Mouse (Mus musculus): ENCODE results near the gene Tmem59.
A peak's percentile ranks its signal among the peaks of the same experiment; 100 is the strongest.

The Tmem59 gene

GRCm38 (mm10) chr4:107178182-107178829, at the start of gene Tmem59:
Gene Tmem59 (plus strand): TSS chr4:107178399.
- DNase-seq = peak; percentile 98 to 99

GRCm38 (mm10) chr4:107129373-107129772, 48.8 kb upstream of the Tmem59 start:
- no peak for DNase-seq

DNA sequence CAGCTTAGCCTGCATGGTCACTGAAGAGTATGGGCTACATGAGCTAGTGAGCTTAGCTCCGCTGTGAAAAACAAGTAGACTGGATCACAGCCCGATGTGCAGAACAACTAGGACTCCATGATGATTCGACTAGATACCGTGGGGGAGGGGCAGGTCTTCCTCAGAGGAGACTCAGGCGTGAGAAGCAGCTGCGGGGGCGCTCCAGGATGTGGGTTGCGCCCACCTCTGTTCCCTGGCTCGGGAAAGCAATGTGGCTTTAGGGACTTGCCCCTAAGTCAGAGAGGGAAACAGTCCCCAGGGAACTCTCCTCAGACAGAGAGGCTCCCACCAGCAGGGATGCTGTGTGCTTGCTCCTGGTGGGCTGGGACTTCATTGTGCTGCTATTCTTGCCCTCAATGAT, 47.7 kb upstream of the Tmem59 start:
- DNase-seq = no peak

- DNase-seq = no peak
Observed at GRCm38 (mm10) chr4:107134891-107135290, 43.3 kb upstream of the Tmem59 start.

DNA sequence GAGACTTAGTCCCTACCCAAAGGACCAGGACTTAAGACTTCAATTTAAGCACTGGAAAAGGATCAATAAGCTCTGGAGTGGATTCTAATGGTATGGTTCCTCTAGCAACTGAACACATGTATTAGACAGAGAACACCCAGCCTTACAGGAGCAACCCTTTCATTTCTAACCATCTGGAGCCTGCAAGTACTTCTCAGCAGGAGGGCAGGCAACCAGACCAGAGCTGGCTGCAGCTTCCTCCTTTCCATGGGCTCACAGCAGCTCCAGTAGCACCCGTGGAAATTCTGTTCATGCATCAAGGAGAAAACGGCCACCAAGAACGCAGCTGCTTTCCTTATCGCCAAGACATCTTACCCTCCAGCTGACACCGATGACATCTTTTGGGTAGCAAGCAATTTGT, 42.5 kb upstream of the Tmem59 start:
- DNase-seq = no peak

GRCm38 (mm10) chr4:107136531-107136930, 41.7 kb upstream of the Tmem59 start:
- peak; percentile 50 to 67 for DNase-seq

- DNase-seq = no peak
Observed at GRCm38 (mm10) chr4:107138948-107139835, 39.0 kb upstream of the Tmem59 start.

GRCm38 (mm10) chr4:107139836-107140631, 38.2 kb upstream of the Tmem59 start:
- DNase-seq = no peak

GRCm38 (mm10) chr4:107143511-107143910, 34.7 kb upstream of the Tmem59 start:
- no peak for DNase-seq

DNA sequence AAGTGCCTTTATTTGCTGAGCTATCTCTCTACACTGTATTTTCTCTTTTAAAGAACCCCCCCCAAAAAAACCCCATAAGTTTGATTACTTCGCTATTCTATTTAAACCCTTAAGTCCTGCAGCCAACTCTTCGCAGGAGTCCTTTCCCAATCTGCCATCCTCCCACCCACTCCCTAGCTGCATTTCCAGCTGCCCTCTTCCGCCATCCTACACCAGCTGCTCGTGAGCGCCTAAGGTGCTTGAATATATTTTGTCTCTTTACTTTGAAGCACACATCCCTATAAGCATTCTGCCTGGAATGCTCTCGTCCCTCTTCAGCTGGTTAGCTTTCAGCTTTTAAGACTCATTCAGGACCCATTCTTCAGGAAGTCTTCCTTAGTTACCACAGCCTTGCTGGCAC, 27.2 kb upstream of the Tmem59 start:
- no peak for DNase-seq

- no peak for DNase-seq
Observed at GRCm38 (mm10) chr4:107152571-107152970, 25.6 kb upstream of the Tmem59 start.

DNA sequence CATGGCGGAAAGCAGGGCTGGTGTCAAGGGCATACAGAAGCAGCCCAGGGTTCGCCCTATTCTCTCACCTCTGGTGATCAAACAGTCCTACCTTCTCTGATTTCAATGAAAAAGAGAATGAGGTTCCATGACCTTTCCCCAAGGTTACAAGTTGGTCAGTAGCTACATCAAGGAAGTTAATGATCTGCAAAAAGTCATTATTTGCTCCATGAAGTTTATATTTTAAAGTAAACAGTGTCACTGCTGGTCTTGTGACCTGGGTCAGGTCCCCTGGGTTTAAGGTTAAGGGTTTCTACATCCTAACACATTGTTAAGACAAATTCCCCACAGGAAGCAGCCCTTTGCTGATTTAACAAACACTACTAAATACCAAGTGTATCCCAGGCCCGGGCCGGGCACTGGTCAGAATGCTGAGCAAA, 21.2 kb upstream of the Tmem59 start:
- peak; percentile 56 to 79 for DNase-seq

GRCm38 (mm10) chr4:107159166-107159773, 18.9 kb upstream of the Tmem59 start:
- no peak for DNase-seq

GRCm38 (mm10) chr4:107160181-107160580, 18.0 kb upstream of the Tmem59 start:
- DNase-seq = no peak

DNA sequence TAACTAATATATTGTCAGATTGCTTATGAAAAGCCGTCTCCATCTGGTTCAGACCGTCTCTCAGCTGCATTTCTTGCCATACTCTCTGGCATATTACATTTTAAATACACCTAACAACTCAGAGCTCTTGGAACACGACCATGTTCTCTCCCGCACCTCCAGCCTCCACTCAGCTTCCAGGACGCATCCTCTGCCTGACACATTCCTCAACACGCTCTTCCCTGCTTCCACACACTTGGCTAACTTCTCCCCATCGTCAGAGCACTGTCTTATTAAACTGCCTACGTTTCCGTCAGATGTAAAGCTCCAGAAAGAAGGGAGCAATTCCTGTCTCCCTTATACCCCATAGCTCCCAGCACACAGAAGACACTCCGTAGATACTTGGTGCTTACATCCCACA, 14.9 kb upstream of the Tmem59 start:
- DNase-seq = no peak

DNA sequence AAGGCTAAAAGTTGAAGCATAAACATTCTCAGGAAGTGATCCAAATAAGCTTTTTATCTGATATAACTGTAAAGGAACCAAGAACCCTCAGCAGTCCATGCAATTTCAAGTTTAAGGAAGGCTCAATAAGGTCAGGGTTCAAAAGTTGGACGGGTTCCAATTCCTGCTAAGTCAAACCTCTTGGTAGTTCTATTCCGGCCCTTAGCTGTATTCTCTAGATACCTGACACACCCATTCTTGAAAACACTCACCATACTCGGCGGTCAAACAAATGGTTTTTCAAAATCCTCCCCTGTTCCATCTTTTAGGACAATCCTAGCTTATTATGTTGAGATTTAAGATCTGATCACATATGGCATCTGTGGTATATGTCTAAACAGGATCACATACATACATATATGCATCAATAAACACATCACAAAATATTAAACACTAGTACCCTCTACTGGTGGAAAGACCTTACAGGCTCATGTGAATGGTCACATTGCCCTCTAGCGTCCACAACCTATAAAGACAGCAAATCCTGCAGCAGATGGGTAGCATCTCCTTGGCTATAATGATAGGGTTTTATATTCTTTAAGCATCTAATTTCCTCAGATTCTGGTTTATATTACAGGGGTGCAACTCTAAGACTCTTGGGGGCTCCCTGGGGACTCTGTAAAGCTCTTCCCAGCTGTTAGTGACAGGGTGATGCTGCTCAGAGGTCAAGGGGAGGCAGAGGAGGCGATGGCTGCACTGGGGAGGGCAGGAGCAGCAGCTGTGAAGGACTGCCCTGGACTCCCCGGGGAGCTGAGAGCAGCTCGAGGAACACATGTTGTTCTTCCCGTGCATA, 14.2 kb upstream of the Tmem59 start:
- peak; percentile 61 to 79 for DNase-seq

DNA sequence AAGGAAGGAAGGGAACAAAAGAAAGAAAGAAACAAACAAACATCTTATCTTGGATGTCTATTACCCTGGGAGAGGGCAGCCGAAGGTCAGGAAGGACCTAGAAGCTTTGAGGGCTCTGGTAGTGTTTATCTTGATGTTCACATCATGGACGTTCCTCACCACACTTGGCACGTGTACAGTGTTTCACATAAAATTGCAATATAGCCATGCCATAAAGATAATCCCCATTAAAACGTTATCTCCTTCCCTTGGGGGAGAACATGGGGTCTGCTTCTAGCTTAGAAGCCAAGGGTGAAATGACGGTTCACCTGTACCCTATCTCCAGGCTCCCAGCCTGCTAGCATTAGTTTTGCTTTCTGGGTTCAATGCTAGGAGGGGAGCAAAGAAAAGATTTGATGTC, 11.5 kb upstream of the Tmem59 start:
- no peak for DNase-seq

GRCm38 (mm10) chr4:107167798-107168197, 10.4 kb upstream of the Tmem59 start:
- no peak for DNase-seq

- no peak for DNase-seq
Observed at GRCm38 (mm10) chr4:107177506-107177905, 693 bp upstream of the Tmem59 start.

DNA sequence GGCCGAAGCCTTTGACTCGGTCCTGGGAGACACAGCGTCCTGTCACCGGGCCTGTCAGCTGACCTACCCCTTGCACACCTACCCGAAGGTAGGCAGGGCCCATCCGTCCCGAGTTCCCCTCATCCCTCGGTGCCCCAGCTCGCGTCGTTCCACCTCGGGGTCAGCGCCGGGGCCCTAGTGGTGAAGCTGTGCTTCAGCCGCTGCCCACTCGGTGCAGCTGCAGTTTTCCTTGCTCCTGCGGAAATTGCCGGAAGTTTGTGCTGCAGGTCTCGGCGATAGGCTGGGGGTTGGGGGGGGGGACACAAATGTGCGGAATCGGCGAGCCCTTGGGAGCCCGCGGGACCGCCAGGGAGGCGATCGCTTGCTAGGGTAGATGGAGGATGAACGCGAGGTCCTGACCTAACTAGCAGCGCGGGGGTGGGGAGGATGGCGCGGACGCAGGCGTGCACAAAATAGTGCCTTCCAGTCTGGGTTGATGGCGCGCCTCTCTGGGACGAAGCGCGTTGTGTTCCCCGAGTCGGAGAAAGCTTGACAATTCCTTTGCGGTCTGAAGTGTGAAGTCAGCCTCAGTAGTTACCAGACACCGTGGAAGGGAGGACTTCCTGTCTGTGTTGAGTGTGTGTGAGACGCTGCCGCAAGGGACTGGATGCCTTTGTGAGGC, 761 bp downstream of the Tmem59 start, which contains the start of gene Tceanc2:
Tceanc2 (minus strand) TSS at position 287 of the 661 bp plus-strand sequence.
- DNase-seq = peak; percentile 42 to 50

DNA sequence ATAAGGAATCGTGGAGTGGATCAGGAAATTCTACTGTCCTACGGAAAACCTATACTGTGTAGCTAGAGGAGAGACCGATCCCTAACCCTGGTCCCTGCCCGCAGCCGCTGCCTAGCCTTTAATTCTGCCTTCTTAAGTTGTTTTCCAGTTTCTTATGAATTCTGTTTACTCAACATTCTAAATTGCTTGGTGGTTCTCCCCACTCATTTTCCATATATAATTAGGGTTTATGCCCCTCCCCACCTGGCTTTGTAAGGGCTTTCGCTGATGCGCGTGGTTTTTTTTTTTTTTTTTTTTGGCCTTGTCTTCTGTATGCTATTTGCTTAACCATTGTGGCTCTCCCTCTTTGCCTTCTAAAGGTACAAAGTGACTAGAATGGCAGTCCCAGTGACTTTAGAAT, 1.4 kb downstream of the Tmem59 start:
- DNase-seq = no peak

All from kidney, adult 8-10 months (tissue).